Mouse (Mus musculus) forebrain, embryonic 14.5 days (tissue): ENCODE measurements around the gene Ccdc51. TPM values are rescaled to one million over a fixed set of nuclear protein-coding genes. Genes with fewer than 3 reads are reported as not detected.

Experiments
- ATAC-seq: fragments of 200-750 bp; cut with Nextera tagmentation; 2 replicates; pipeline ENCODE4 v1.8.0; 2017; ENCODE audit warnings: mild to moderate bottlenecking, moderate library complexity
- DNase-seq: peaks from one replicate; pipeline ENCODE4 v3.0.0-alpha.2; 2015; ENCODE audit warnings: low spot score
- H3K27ac ChIP-seq: fragments of 300-500 bp; sonication (generic); 2 replicates; pipeline ENCODE4 v1.5.1; 2014; ENCODE audit warnings: low read depth, mild to moderate bottlenecking, control low read depth, low read length, moderate library complexity
- H3K27me3 ChIP-seq: fragments of 300-500 bp; sonication (generic); replicated peaks from 2 replicates; pipeline ENCODE4 v1.6.1; 2014; ENCODE audit warnings: low read length, control low read depth, mixed read lengths; ENCODE audit not compliant: control insufficient read depth, insufficient read depth
- H3K36me3 ChIP-seq: fragments of 300-500 bp; sonication (generic); 2 replicates; pipeline ENCODE4 v1.6.1; 2014; ENCODE audit warnings: low read length, control low read depth; ENCODE audit not compliant: control insufficient read depth, insufficient read depth
- H3K4me1 ChIP-seq: fragments of 300-500 bp; sonication (generic); 2 replicates; pipeline ENCODE4 v1.6.1; 2014; ENCODE audit warnings: antibody characterized with exemption, low read length, control low read depth; ENCODE audit not compliant: control insufficient read depth, insufficient read depth
- H3K4me2 ChIP-seq: fragments of 300-500 bp; sonication (generic); 2 replicates; pipeline ENCODE4 v1.6.1; 2014; ENCODE audit warnings: mild to moderate bottlenecking, control low read depth, low read length
- H3K4me3 ChIP-seq: fragments of 300-500 bp; sonication (generic); 2 replicates; pipeline ENCODE4 v1.5.1; 2014; ENCODE audit warnings: low read depth, low read length, control low read depth
- H3K9ac ChIP-seq: fragments of 300-500 bp; sonication (generic); 2 replicates; pipeline ENCODE4 v1.6.1; 2014; ENCODE audit warnings: mild to moderate bottlenecking, low read length, control low read depth, moderate library complexity
- H3K9me3 ChIP-seq: fragments of 300-500 bp; sonication (generic); replicated peaks from 2 replicates; pipeline ENCODE4 v1.6.1; 2016; ENCODE audit warnings: low read length, control low read depth, mixed read lengths; ENCODE audit not compliant: control insufficient read depth
- WGBS: fragments of 180-500 bp; shearing (Covaris S2); extraction: QIAGEN DNeasy Blood & Tissue Kit; methylation state at CpG from one replicate; pipeline ENCODE4 v1.1.7; 2014; 5-methylcytosine and 5-hydroxymethylcytosine counted together
- polyA plus RNA-seq: library from polyadenylated mRNA; unstranded; fragments of >200 nt; fragmentation: Nextera tagmentation; extraction: Ambion mirVana; gene quantifications from 2 replicates; pipeline ENCODE4 v1.2.1, GENCODE M21; 2014

The Ccdc51 gene
- polyA plus RNA-seq, 1 experiment from 2014 or later, result 21.2 TPM

GRCm38 (mm10) chr9:109049316-109049715 is 33.0 kb upstream of the Ccdc51 start:
- no peak overlapping the region for H3K27ac ChIP-seq
- no peaks in the 10 kb centered on the region for H3K9me3 ChIP-seq
- DNase-seq (no peak), ATAC-seq (no peak)
- H3K9ac ChIP-seq, result no peak overlapping the region
- no peak overlapping the region for H3K4me2 ChIP-seq
- H3K4me1 ChIP-seq, result no peaks in the 10 kb centered on the region
- no peaks in the 10 kb centered on the region for H3K36me3 ChIP-seq
- no peaks in the 10 kb centered on the region for H3K27me3 ChIP-seq
- WGBS, result 88% methylated on average over 7 of the region's 7 CpGs
- no peak overlapping the region for H3K4me3 ChIP-seq

GRCm38 (mm10) chr9:109049996-109050673 is 32.2 kb upstream of the Ccdc51 start:
- H3K27ac ChIP-seq, result no peak overlapping the region

DNA sequence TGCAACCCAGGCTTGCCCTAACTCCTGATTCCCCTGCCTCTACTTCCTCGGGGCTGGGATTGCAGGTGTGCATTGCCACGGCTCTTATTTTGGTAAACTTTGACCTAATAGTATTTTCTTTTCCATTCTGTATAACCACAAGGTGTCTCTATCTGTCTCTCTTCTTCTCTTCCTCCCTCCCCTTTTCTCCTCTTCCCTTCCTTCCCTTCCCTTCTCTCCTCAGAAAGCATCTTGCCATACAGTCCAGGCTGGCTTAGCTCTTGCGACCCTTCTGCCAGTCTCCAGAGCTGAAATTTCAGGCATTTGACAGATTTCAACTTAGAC is 31.7 kb upstream of the Ccdc51 start:
- no peak overlapping the region for H3K27ac ChIP-seq
- no peaks in the 10 kb centered on the region for H3K9me3 ChIP-seq
- no peak overlapping the region for H3K9ac ChIP-seq
- H3K27me3 ChIP-seq, result no peaks in the 10 kb centered on the region
- H3K36me3 ChIP-seq, result no peaks in the 10 kb centered on the region
- no peak for DNase-seq
- ATAC-seq, result no peak
- 89% methylated on average over 3 of the region's 3 CpGs for WGBS
- no peak overlapping the region for H3K4me2 ChIP-seq
- no peak overlapping the region for H3K4me3 ChIP-seq
- H3K4me1 ChIP-seq, result 0 out of 2 replicates have a peak, but pooled peaks cover 2% of the 10 kb centered on the region

More at GRCm38 (mm10) chr9:109049996-109050673, 32.2 kb upstream of the Ccdc51 start:
- H3K9ac ChIP-seq, result no peak overlapping the region
- no peak overlapping the region for H3K4me3 ChIP-seq
- ATAC-seq (no peak), DNase-seq (no peak)
- no peaks in the 10 kb centered on the region for H3K36me3 ChIP-seq
- no peak overlapping the region for H3K4me2 ChIP-seq
- WGBS, result 79% methylated on average over 9 of the region's 9 CpGs
- 0 out of 2 replicates have a peak, but pooled peaks cover 2% of the 10 kb centered on the region for H3K4me1 ChIP-seq
- H3K27me3 ChIP-seq, result no peaks in the 10 kb centered on the region
- no peaks in the 10 kb centered on the region for H3K9me3 ChIP-seq

GRCm38 (mm10) chr9:109051011-109051501 is 31.2 kb upstream of the Ccdc51 start:
- H3K9me3 ChIP-seq, result no peaks in the 10 kb centered on the region
- 92% methylated on average over 13 of the region's 13 CpGs for WGBS
- no peak for ATAC-seq

DNA sequence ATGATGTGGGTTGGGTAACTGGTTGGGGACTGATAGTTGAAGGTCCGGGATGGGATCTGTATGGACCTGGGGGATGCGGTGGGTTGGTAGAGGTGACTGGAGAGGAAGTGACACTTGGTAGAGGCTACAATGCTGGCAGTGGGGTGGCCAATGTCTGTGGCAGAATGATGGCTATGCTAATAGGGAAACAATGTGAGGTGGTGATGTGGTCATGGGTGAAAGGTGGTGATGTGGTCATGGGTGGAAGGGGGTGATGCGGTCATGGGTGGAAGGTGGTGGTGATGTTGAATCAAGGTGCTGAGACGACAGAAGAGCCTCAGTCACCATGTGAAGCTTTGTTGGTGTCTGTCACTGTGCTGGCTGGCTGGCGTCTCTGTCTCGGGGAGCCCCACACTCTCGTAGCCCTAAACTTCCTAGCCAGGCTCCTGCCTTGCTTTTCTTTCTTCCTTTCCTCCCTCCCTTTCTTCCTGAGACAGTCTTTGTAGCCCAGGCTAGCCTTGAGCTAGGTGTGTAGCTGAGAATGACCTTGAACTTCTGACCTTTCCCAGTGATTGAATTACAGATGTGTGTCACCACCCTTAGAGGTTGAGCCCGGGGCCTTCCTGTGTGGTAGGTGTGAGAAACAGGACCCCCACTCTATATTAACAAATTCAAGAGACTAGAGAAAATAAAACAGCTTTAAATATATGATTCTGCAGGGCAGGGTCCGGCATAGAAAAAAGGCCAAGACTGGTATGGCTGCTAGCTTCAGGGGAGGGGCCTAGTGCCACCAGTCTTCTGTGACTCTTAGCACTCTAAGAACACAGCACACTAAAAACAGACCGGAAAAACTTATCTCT is 30.4 kb upstream of the Ccdc51 start:
- Histone ChIP-seq H3K27me3 (no peaks in the 10 kb centered on the region), H3K4me3 (no peak overlapping the region), H3K4me1 (0 out of 2 replicates have a peak, but pooled peaks cover 2% of the 10 kb centered on the region), H3K36me3 (peaks cover 2% of the 10 kb centered on the region), H3K9ac (no peak overlapping the region), H3K4me2 (no peak overlapping the region), H3K9me3 (no peaks in the 10 kb centered on the region), H3K27ac (no peak overlapping the region)
- no peak for DNase-seq
- ATAC-seq, result no peak
- WGBS, result 90% methylated on average over 10 of the region's 10 CpGs

More at GRCm38 (mm10) chr9:109051011-109051501, 31.2 kb upstream of the Ccdc51 start:
- Histone ChIP-seq H3K27me3 (no peaks in the 10 kb centered on the region), H3K36me3 (no peaks in the 10 kb centered on the region), H3K4me1 (0 out of 2 replicates have a peak, but pooled peaks cover 2% of the 10 kb centered on the region), H3K4me3 (no peak overlapping the region), H3K27ac (no peak overlapping the region), H3K4me2 (no peak overlapping the region), H3K9ac (no peak overlapping the region)
- DNase-seq, result no peak

- Histone ChIP-seq H3K27ac (no peak overlapping the region), H3K4me1 (0 out of 2 replicates have a peak, but pooled peaks cover 2% of the 10 kb centered on the region), H3K36me3 (peaks cover 10% of the 10 kb centered on the region), H3K9ac (no peak overlapping the region), H3K4me2 (no peak overlapping the region), H3K27me3 (no peaks in the 10 kb centered on the region), H3K9me3 (no peaks in the 10 kb centered on the region), H3K4me3 (no peak overlapping the region)
- DNase-seq (no peak), ATAC-seq (no peak)
- WGBS, result 88% methylated on average over 9 of the region's 9 CpGs
Measured at GRCm38 (mm10) chr9:109052490-109053260, 29.6 kb upstream of the Ccdc51 start.

DNA sequence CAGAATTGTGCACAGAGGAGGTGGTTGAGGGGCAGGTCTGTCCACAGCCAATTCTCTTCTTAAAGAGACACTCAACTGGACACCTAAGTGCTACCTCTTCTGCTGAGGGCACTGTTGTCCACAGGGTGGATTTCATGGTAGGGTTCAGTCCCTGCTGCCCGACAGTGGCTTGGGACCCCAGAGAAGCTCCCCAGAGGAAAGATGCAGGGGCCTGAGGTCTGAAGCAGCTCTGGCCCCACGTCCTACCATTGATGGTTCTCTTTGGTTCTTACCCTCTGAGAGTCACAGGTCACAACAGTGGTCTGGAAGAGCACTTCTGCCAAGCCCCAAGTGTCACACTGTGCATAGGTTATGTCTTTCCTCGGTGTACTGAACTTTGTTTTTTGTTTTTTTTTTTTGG is 28.9 kb upstream of the Ccdc51 start:
- H3K4me2 ChIP-seq, result no peak overlapping the region
- ATAC-seq (no peak), DNase-seq (no peak)
- 74% methylated on average over 3 of the region's 3 CpGs for WGBS
- no peak overlapping the region for H3K27ac ChIP-seq
- no peaks in the 10 kb centered on the region for H3K27me3 ChIP-seq
- H3K9ac ChIP-seq, result no peak overlapping the region
- no peak overlapping the region for H3K4me3 ChIP-seq
- no peaks in the 10 kb centered on the region for H3K9me3 ChIP-seq
- peaks cover 17% of the 10 kb centered on the region for H3K36me3 ChIP-seq
- 0 out of 2 replicates have a peak, but pooled peaks cover 2% of the 10 kb centered on the region for H3K4me1 ChIP-seq

DNA sequence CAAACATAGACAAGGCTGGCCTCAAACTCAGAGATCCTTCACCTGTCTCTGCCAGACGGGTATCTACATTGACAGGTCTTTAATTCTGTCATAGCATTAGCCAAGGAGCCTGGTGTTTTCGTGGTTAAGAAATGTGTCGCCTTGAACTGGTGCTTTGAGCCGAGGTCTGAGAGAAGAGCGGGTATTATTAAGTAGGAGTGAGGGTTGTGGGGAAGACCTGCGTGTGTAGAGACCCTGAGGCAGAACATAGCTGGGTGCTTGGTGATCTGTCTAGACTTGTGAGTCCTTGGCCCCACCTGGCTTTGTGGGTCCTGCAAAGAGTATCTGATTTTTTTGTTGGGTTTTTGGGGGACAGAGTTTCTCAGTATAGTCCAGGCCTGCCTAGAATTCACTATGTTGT is 28.4 kb upstream of the Ccdc51 start:
- H3K9me3 ChIP-seq, result no peaks in the 10 kb centered on the region
- H3K27ac ChIP-seq, result no peak overlapping the region
- peaks cover 21% of the 10 kb centered on the region for H3K36me3 ChIP-seq
- WGBS, result 64% methylated on average over 6 of the region's 6 CpGs
- DNase-seq, result no peak
- H3K4me2 ChIP-seq, result no peak overlapping the region
- H3K4me1 ChIP-seq, result 0 out of 2 replicates have a peak, but pooled peaks cover 2% of the 10 kb centered on the region
- no peak overlapping the region for H3K4me3 ChIP-seq
- ATAC-seq, result no peak
- H3K9ac ChIP-seq, result no peak overlapping the region
- H3K27me3 ChIP-seq, result no peaks in the 10 kb centered on the region
